Mouse (Mus musculus) hindbrain, embryonic 11.5 days (tissue): ENCODE data around the gene Fam241b. TPM values are rescaled to one million over a fixed set of nuclear protein-coding genes. Genes with fewer than 3 reads are reported as not detected.

ENCODE experiments used
- ATAC-seq: fragments of 200-750 bp; cut with Nextera tagmentation; 2 replicates; pipeline ENCODE4 v1.8.0; 2017; ENCODE audit warnings: mild to moderate bottlenecking, moderate TSS enrichment, moderate library complexity; ENCODE audit not compliant: low FRiP score
- DNase-seq: peaks from one replicate; pipeline ENCODE4 v3.0.0-alpha.2; 2015; ENCODE audit warnings: low spot score
- H3K27ac ChIP-seq: fragments of 300-500 bp; sonication (generic); 2 replicates; pipeline ENCODE4 v1.5.1; 2014; ENCODE audit warnings: mild to moderate bottlenecking, low read depth, low read length
- H3K27me3 ChIP-seq: fragments of 300-500 bp; sonication (generic); 2 replicates; pipeline ENCODE4 v1.6.1; 2014; ENCODE audit warnings: mild to moderate bottlenecking, low read length, moderate library complexity, mixed read lengths; ENCODE audit not compliant: control insufficient read depth, insufficient read depth
- H3K36me3 ChIP-seq: fragments of 300-500 bp; sonication (generic); 2 replicates; pipeline ENCODE4 v1.6.1; 2014; ENCODE audit warnings: mild to moderate bottlenecking, low read length, moderate library complexity, mixed read lengths; ENCODE audit not compliant: control insufficient read depth, insufficient read depth
- H3K4me1 ChIP-seq: fragments of 300-500 bp; sonication (generic); replicated peaks from 2 replicates; pipeline ENCODE4 v1.6.1; 2014; ENCODE audit warnings: low read length, mixed read lengths; ENCODE audit not compliant: control insufficient read depth, insufficient read depth
- H3K4me2 ChIP-seq: fragments of 300-500 bp; sonication (generic); replicated peaks from 2 replicates; pipeline ENCODE4 v1.6.1; 2014; ENCODE audit warnings: mild to moderate bottlenecking, low read depth, low read length
- H3K4me3 ChIP-seq: fragments of 300-500 bp; sonication (generic); 2 replicates; pipeline ENCODE4 v1.5.1; 2014; ENCODE audit warnings: low read depth, low read length
- H3K9ac ChIP-seq: fragments of 300-500 bp; sonication (generic); 2 replicates; pipeline ENCODE4 v1.6.1; 2014; ENCODE audit warnings: low read depth, low read length
- H3K9me3 ChIP-seq: fragments of 300-500 bp; sonication (generic); 2 replicates; pipeline ENCODE4 v1.6.1; 2016; ENCODE audit warnings: low read length; ENCODE audit not compliant: control insufficient read depth
- WGBS: fragments of 180-500 bp; shearing (Covaris S2); extraction: QIAGEN DNeasy Blood & Tissue Kit; methylation state at CpG from one replicate; pipeline ENCODE4 v1.1.7; 2014; 5-methylcytosine and 5-hydroxymethylcytosine counted together
- polyA plus RNA-seq: library from polyadenylated mRNA; unstranded; fragments of >200 nt; fragmentation: Nextera tagmentation; extraction: Ambion mirVana; gene quantifications from 2 replicates; pipeline ENCODE4 v1.2.1, GENCODE M21; 2014

Fam241b gene
- 6.7 and 7.2 TPM in 2 replicates for polyA plus RNA-seq

DNA sequence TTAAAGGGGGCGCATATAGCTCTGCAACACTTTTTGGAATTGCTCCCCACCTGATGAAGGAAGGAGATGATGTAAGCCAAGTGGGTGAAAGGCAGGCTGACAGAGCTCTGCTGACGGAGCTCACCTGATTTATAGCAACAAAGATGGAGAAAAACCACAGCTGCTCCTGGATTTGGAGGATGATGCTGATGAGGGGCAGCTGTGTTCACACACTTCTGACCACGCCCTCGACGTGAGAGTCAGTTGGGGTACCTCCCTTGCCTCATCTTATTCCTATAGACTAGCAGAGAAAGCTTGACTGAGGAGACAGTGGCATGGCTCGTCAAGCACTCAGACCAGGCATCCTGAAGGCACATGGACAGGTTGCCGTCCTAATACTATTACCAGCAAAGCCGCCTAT is at the start of gene Fam241b:
Gene Fam241b, minus strand, starts transcription at position 101 of the 400 bp plus-strand sequence.
- WGBS, result 71% methylated on average over 8 of the region's 8 CpGs
- no peaks in the 10 kb centered on the region for H3K4me1 ChIP-seq
- no peak within 1 kb of the TSS for H3K9ac ChIP-seq
- ATAC-seq (no peak), DNase-seq (no peak)
- H3K4me3 ChIP-seq, result no peak within 1 kb of the TSS
- H3K4me2 ChIP-seq, result no peak within 1 kb of the TSS
- H3K9me3 ChIP-seq, result no peaks in the 10 kb centered on the region
- peaks cover 20% of the 10 kb centered on the region for H3K27me3 ChIP-seq
- H3K36me3 ChIP-seq, result no peaks in the 10 kb centered on the region
- H3K27ac ChIP-seq, result no peak within 1 kb of the TSS

DNA sequence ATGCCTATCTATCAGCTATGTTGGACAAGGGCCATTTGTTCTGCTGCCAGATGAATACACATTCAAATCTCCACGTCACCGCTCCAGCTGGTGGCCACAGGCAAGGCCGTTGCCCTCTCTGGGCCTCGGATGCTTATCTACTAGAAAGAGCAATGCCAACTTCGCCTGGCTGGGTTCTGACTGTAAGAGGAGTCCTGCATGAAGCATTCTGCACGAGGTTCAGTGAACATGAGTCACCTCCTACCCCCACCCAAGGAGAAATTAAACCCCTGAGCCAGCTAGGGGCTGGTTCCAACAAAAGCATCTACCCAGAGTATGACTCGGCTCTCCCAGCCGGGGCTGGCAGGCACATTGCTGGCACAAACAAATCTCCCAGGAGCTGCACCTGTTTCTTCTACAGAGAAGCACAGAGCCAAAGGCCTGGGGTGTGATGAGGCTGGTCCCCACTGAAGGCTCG is 49.0 kb upstream of the Fam241b start:
- DNase-seq (no peak), ATAC-seq (no peak)
- Histone ChIP-seq H3K4me1 (no peaks in the 10 kb centered on the region), H3K9ac (no peak overlapping the region), H3K9me3 (no peaks in the 10 kb centered on the region), H3K27ac (no peak overlapping the region), H3K4me3 (no peak overlapping the region), H3K4me2 (no peak overlapping the region), H3K36me3 (no peaks in the 10 kb centered on the region), H3K27me3 (no peaks in the 10 kb centered on the region)
- 76% methylated on average over 9 of the region's 9 CpGs for WGBS

DNA sequence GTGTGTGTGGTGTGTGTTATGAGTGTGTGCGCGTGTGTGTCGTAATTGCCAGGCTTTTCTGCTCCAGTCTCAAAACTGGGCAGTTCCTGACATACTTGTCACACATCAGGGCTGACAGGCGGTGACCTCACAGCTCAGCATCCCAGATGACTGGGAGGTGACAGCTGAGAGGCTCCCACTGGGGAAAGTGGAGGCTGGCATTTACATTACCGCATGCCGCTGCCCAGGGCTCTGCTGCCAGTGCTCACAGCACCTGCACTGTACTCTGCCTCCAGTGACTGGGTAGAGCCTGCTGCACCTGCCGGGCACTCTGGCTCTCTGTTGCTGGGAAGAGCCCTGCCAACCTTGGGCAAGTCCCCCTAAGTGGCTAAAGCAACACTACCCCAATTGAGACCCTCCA is 47.1 kb upstream of the Fam241b start:
- Histone ChIP-seq H3K4me2 (no peak overlapping the region), H3K4me1 (no peaks in the 10 kb centered on the region), H3K9ac (no peak overlapping the region), H3K36me3 (no peaks in the 10 kb centered on the region), H3K27ac (no peak overlapping the region), H3K9me3 (no peaks in the 10 kb centered on the region), H3K27me3 (no peaks in the 10 kb centered on the region; the same call in 1 of the 2 replicates), H3K4me3 (no peak overlapping the region)
- ATAC-seq (no peak), DNase-seq (no peak)
- WGBS, result 93% methylated on average over 7 of the region's 7 CpGs

DNA sequence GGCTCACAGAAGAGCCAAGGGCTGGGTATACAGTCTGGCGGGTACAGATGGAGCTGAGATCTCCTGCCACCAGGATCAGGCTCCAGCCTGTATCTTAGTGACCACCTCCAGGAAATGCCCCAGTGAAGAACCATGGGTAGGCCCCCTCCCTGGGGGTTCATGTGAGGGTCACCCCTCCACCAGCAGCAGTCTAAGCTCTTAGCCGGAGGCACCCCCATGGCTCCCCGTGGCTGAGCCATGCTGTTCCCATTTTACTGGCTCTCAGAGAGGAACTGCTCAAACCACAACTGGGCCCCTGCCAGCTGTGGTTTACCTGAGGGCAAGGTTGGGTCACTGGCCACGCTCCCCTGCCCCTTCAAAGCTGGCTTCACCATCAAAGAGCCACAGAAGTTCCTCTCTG is 46.2 kb upstream of the Fam241b start:
- Histone ChIP-seq H3K4me3 (no peak overlapping the region), H3K27ac (no peak overlapping the region), H3K36me3 (no peaks in the 10 kb centered on the region), H3K27me3 (no peaks in the 10 kb centered on the region; the same call in none of the 2 replicates), H3K4me1 (no peaks in the 10 kb centered on the region), H3K4me2 (no peak overlapping the region), H3K9ac (no peak overlapping the region), H3K9me3 (no peaks in the 10 kb centered on the region)
- no peak for DNase-seq
- WGBS, result 83% methylated on average over 4 of the region's 4 CpGs
- no peak for ATAC-seq

DNA sequence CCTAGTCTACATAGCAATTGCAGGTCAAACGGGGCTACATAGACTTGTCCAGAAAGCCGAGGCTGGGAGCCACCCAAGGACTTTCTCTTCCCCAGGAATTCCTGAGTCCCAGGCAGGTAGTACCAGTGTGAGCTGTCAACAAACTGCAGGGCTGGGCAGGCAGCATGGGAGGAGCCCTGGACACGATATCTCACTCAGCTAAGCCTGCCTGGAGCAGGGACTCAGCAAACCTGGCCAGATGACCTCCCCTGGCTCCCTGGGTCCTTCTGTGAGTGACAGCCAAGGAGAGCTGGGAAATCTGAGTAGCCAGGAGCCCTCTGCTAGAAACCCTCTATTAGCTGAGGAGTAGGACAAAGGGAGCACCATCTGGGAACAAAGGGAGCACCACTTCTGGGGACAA is 45.6 kb upstream of the Fam241b start:
- Histone ChIP-seq H3K9ac (no peak overlapping the region), H3K4me3 (no peak overlapping the region), H3K27ac (no peak overlapping the region), H3K27me3 (no peaks in the 10 kb centered on the region; the same call in none of the 2 replicates), H3K4me2 (no peak overlapping the region), H3K9me3 (no peaks in the 10 kb centered on the region), H3K36me3 (no peaks in the 10 kb centered on the region), H3K4me1 (no peaks in the 10 kb centered on the region)
- no peak for DNase-seq
- ATAC-seq, result no peak
- 70% methylated on average over 3 of the region's 3 CpGs for WGBS

DNA sequence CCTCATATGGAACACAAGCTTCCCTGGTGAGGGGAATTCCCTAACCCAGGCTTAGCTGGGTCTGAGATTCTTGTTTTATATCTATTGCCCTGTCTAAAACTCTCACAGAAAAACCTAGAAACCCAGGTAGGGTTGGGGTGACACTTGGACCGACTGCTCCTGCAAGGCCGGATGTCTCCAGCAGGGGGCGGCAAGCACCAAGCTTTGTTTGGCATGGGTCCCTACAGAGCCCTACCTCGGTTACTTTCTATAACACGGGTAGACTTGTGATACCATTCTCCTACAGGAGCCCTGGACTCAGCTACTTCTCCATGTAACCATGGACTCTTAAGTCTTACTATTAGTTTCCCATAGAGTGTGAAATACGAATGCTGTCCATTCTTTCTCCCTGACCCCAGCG is 43.2 kb upstream of the Fam241b start:
- H3K27ac ChIP-seq, result no peak overlapping the region
- 0 out of 2 replicates have a peak, but pooled peaks have one; percentile 26 for ATAC-seq
- H3K9ac ChIP-seq, result no peak overlapping the region
- no peaks in the 10 kb centered on the region for H3K4me1 ChIP-seq
- H3K4me2 ChIP-seq, result no peak overlapping the region
- no peaks in the 10 kb centered on the region for H3K9me3 ChIP-seq
- H3K27me3 ChIP-seq, result no peaks in the 10 kb centered on the region; the same call in none of the 2 replicates
- 22% methylated on average over 7 of the region's 7 CpGs for WGBS
- peak; percentile 89 for DNase-seq
- no peak overlapping the region for H3K4me3 ChIP-seq
- no peaks in the 10 kb centered on the region for H3K36me3 ChIP-seq

DNA sequence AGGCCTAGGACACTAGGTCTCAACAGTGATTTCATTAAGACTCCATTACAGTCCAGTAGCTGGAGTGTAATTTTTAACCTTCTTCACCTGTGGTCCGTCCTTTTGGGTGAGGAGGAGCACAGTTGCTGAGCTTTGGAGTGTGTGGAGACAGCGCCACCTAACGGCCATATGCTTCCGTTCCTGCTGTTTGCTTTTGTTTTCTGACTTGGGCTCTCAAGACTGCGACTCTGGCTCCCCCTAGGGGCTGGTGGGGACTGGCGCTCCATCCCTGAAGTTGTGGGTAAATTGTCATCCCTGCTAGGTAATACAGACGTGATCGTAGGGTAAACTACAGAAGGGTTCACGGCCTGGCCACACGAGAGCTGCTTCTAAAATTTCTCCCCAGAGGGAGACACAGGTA is 39.3 kb upstream of the Fam241b start:
- H3K4me2 ChIP-seq, result no peak overlapping the region
- DNase-seq (peak; percentile 99), ATAC-seq (peak; percentile 48)
- whole genome bisulfite sequencing, result 3% methylated on average over 10 of the region's 10 CpGs
- no peaks in the 10 kb centered on the region for H3K9me3 ChIP-seq
- H3K4me1 ChIP-seq, result no peaks in the 10 kb centered on the region
- no peak overlapping the region for H3K9ac ChIP-seq
- H3K4me3 ChIP-seq, result no peak overlapping the region
- H3K27me3 ChIP-seq, result peaks cover 2% of the 10 kb centered on the region
- no peak overlapping the region for H3K27ac ChIP-seq
- no peaks in the 10 kb centered on the region for H3K36me3 ChIP-seq

DNA sequence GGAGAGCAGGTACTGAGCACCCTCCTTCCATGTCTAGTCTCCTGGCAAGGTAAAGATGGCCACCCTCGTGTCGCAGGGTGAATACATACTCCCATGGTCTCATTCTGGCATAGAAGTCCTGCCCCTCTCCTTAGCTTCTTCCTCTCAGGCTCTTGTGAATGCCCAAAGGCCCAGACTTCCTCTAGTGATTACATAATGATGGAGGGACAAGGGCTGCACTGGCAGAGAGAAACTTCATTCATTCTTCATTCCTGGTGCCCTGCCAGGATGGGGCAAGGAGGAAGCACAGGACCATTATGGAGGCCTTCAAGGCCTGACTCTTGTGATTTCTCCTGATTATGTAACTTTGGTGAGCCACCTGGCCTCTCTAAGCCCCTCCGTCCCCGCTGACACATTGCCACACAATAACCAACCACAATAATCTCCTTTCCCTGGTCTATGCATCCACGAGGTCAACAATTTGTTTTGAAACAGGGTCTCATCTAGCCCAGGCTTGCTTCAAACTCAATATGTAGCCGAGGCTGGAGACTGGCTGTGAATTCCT is 38.8 kb upstream of the Fam241b start:
- Histone ChIP-seq H3K9me3 (no peaks in the 10 kb centered on the region), H3K4me2 (no peak overlapping the region), H3K9ac (no peak overlapping the region), H3K36me3 (no peaks in the 10 kb centered on the region), H3K4me1 (no peaks in the 10 kb centered on the region), H3K27me3 (peaks cover 2% of the 10 kb centered on the region), H3K27ac (no peak overlapping the region), H3K4me3 (no peak overlapping the region)
- DNase-seq (no peak), ATAC-seq (peak; percentile 31; the same call in 1 of the 2 replicates)
- 72% methylated on average over 6 of the region's 6 CpGs for WGBS

DNA sequence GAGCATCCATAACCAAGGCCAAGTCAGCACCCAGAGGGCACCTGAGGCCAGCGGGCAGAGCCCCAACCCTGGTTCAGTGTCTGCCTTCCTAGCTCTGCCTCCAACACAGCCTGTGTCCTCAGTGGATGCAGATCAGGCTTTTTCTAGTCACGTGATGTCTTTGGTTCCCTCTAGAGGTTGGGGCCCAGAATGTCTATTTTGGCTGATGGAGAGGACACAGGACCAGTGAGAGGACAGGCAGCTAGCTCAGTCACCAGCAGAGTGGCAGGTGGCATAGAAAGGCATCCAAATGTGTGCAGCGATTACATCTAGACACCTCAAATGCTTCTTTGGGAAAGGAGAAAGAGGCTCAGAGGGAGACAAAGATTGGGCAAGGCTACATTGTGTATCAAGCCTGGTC is 38.0 kb upstream of the Fam241b start:
- Histone ChIP-seq H3K27ac (no peak overlapping the region), H3K9me3 (no peaks in the 10 kb centered on the region), H3K4me3 (no peak overlapping the region), H3K9ac (no peak overlapping the region), H3K4me2 (no peak overlapping the region), H3K4me1 (no peaks in the 10 kb centered on the region), H3K27me3 (peaks cover 2% of the 10 kb centered on the region; the same call in 1 of the 2 replicates), H3K36me3 (no peaks in the 10 kb centered on the region)
- DNase-seq (no peak), ATAC-seq (no peak)
- 51% methylated on average over 3 of the region's 3 CpGs for WGBS
